Mouse (Mus musculus): ENCODE results near the gene Coro1c. TPM values are rescaled to one million over a fixed set of nuclear protein-coding genes. Genes with fewer than 3 reads are reported as not detected.

Gene Coro1c
- total and polyA plus RNA-seq, 3 experiments: 66.1 to 87.4 (median 69.9) TPM

DNA sequence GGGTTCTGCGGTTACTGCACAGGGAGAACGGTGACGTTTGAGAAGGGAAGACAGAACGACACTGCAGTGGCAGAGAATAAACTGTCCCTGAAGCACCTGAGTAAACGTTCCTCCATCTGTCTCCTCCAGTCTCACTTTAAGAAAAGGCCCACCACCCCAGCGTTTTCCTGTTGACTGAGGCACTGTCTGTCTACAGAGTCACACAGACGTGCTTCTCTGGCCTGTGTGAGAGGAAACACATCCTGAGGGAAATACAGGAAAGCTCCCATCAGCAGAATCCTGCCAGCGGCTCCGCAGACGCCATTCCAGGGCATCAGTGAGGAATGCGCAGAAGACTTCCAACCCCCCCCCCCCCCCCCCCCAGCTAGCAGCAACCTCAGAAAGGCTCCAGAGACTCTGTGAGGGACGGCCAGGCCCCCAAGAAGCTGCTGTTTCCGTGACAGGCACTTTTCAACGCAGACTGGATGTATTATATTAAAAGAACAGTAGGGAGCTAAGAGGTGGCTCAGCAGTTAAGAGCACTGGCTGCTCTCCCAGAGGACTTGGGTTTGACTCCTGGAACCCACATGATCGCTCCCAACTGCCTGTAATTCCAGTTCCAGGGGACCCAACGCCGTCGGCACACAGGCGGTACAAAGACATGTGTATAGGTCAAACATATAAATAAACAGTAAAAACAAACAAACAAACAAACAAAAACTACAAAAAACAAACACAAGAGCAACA lies 19.2 kb downstream of the Coro1c start:
- peaks cover 2 to 29% of the 10 kb centered on the region in 2 experiments; a peak in 3 of 4 replicates for H3K4me1 ChIP-seq (ENCODE audit: control insufficient read depth in 1 of 2, insufficient read depth in 2 of 2)
- peaks cover 0 to 47% of the 10 kb centered on the region in 2 experiments for H3K36me3 ChIP-seq (replicated peaks in 1 of 2; ENCODE audit: control insufficient read depth in 1 of 2, insufficient read depth in 1 of 2, low read length in 1 of 2)
- H3K79me2 ChIP-seq (replicated peaks; ENCODE audit: control insufficient read depth, extremely low read depth, insufficient read depth, poor library complexity, severe bottlenecking): peaks cover 4% of the 10 kb centered on the region
- no peak overlapping the region for H3K27ac ChIP-seq (ENCODE audit: insufficient read depth, low read depth)
- H3K4me3 ChIP-seq (replicated peaks in 1 of 3; ENCODE audit: low read depth in 2 of 3, low read length in 2 of 3, poor library complexity in 1 of 3): no peak overlapping the region
- H3K9me3 ChIP-seq (replicated peaks; ENCODE audit: low read length): no peaks in the 10 kb centered on the region
- in situ Hi-C loops (cut with MboI; ENCODE audit: low pct_ligation_motif_present, low pct_unique_long_range_greater_than_20kb, low sequenced_read_pairs) (no loop called here), dilution Hi-C loops (cut with MboI; ENCODE audit: extremely low pct_ligation_motif_present, extremely low pct_unique_long_range_greater_than_20kb, low sequenced_read_pairs) (no loop called here)
- DNase-seq (ENCODE audit: extremely low read depth): no peak
- H3K9ac ChIP-seq (ENCODE audit: insufficient read depth, low read depth): no peak overlapping the region
- TF ChIP-seq PAX5 (IDR thresholded peaks at IDR 0.05; ENCODE audit: low read length) (no peak), MEF2A (IDR thresholded peaks at IDR 0.05; ENCODE audit: borderline replicate concordance, low read depth, low read length) (no peak), POLR2A (IDR thresholded peaks at IDR 0.05; ENCODE audit: low read depth, low read length) (no peak), CHD1 (IDR thresholded peaks at IDR 0.05; ENCODE audit: low read depth, low read length) (no peak), USF2 (conservative IDR thresholded peaks at IDR 0.05; ENCODE audit: low read depth, low read length) (no peak), RAD21 (IDR thresholded peaks at IDR 0.05; ENCODE audit: low read depth, low read length) (no peak), ETS1 (conservative IDR thresholded peaks at IDR 0.05; ENCODE audit: low read depth, low read length) (no peak), MAFK (IDR thresholded peaks at IDR 0.05; ENCODE audit: insufficient replicate concordance, low read length) (no peak), SIN3A (IDR thresholded peaks at IDR 0.05; ENCODE audit: low read length) (no peak), KAT2A (IDR thresholded peaks at IDR 0.05; ENCODE audit: insufficient replicate concordance, low read length) (no peak), ELF1 (IDR thresholded peaks at IDR 0.05; ENCODE audit: low read depth, low read length) (no peak), ZNF384 (IDR thresholded peaks at IDR 0.05; ENCODE audit: low read depth, low read length) (no peak), NELFE (IDR thresholded peaks at IDR 0.05; ENCODE audit: low read depth, low read length) (no peak), ZMIZ1 (IDR thresholded peaks at IDR 0.05; ENCODE audit: low read depth, low read length) (no peak), E2F4 (IDR thresholded peaks at IDR 0.05; ENCODE audit: insufficient replicate concordance, low read depth, low read length) (no peak), USF1 (IDR thresholded peaks at IDR 0.05; ENCODE audit: low read depth, low read length) (no peak), TCF12 (IDR thresholded peaks at IDR 0.05; ENCODE audit: low read depth, low read length) (no peak)
- H3K27me3 ChIP-seq (replicated peaks): no peaks in the 10 kb centered on the region
- no peak overlapping the region for H3K4me2 ChIP-seq (ENCODE audit: insufficient read depth, low read depth, poor library complexity, severe bottlenecking)

DNA sequence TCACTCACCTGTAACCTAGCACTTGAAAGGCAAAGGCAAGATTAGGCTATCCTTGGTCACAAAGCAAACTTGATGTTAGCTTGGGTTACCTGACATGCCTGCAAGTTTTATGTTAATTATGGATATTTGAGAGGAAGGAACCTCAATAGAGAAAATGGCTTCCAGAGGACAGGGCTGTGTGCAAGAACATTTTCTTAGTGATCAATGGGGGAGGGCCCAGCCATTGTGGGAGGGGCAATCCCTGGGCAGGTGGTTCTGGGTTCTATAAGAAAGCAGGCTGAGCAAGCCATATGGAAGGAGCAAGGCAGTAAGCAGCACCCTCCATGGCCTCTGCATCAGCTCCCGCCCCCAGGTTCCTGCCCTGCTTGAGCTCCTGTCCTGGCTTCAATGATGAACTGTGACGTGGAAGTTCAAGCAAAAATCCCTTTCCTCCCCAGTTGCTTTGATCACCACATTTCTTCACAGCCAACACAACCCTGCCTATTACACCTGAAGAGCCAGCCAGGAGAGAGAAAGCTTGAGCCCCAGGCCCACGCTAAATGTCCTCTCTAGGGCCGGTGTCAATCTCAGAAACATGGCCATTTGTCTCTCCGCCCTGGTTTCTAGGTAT lies 20.3 kb downstream of the Coro1c start:
- H3K9ac ChIP-seq (ENCODE audit: insufficient read depth, low read depth): no peak overlapping the region
- H3K9me3 ChIP-seq (replicated peaks; ENCODE audit: low read length): no peaks in the 10 kb centered on the region
- no peaks in the 10 kb centered on the region for H3K27me3 ChIP-seq (replicated peaks)
- no peak overlapping the region for H3K4me3 ChIP-seq (replicated peaks in 1 of 3; ENCODE audit: low read depth in 2 of 3, low read length in 2 of 3, poor library complexity in 1 of 3)
- H3K27ac ChIP-seq (ENCODE audit: insufficient read depth, low read depth): no peak overlapping the region
- no peak overlapping the region for H3K4me2 ChIP-seq (ENCODE audit: insufficient read depth, low read depth, poor library complexity, severe bottlenecking)
- in situ Hi-C loops (cut with MboI; ENCODE audit: low pct_ligation_motif_present, low pct_unique_long_range_greater_than_20kb, low sequenced_read_pairs) (no loop called here), dilution Hi-C loops (cut with MboI; ENCODE audit: extremely low pct_ligation_motif_present, extremely low pct_unique_long_range_greater_than_20kb, low sequenced_read_pairs) (no loop called here)
- peaks cover 4% of the 10 kb centered on the region for H3K79me2 ChIP-seq (replicated peaks; ENCODE audit: control insufficient read depth, extremely low read depth, insufficient read depth, poor library complexity, severe bottlenecking)
- peaks cover 0 to 32% of the 10 kb centered on the region in 2 experiments; a peak in 2 of 4 replicates for H3K4me1 ChIP-seq (ENCODE audit: control insufficient read depth in 1 of 2, insufficient read depth in 2 of 2)
- no peak for DNase-seq (ENCODE audit: extremely low read depth)
- no peak for TF ChIP-seq ETS1 (conservative IDR thresholded peaks at IDR 0.05; ENCODE audit: low read depth, low read length)
- no peak for TF ChIP-seq EP300 (IDR thresholded peaks at IDR 0.05; ENCODE audit: low read length)
- TF ChIP-seq UBTF (IDR thresholded peaks at IDR 0.05; ENCODE audit: low read depth, low read length): no peak
- no peak for TF ChIP-seq CTCF (conservative IDR thresholded peaks at IDR 0.05 in 1 of 2, IDR thresholded peaks at IDR 0.05 in 1 of 2; ENCODE audit: low read depth in 2 of 2, low read length in 2 of 2)
- H3K36me3 ChIP-seq (replicated peaks in 1 of 2; ENCODE audit: control insufficient read depth in 1 of 2, insufficient read depth in 1 of 2, low read length in 1 of 2): peaks cover 0 to 44% of the 10 kb centered on the region in 2 experiments

Measured in CH12.LX (cell line).